Mouse (Mus musculus) leukemia stem cell, adult 10-12 weeks (primary cell): ENCODE results near the gene D2hgdh. TPM values are rescaled to one million over a fixed set of nuclear protein-coding genes. Genes with fewer than 3 reads are reported as not detected.

Experiments
- polyA plus RNA-seq: library from polyadenylated mRNA; stranded (reverse); fragments of >175 nt; gene quantifications from 2 replicates; pipeline ENCODE4 v1.2.3, GENCODE M21; 2012; ENCODE audit warnings: low replicate concordance

Gene D2hgdh
- polyA plus RNA-seq: 1.4 and 2.2 TPM in 2 replicates

DNA sequence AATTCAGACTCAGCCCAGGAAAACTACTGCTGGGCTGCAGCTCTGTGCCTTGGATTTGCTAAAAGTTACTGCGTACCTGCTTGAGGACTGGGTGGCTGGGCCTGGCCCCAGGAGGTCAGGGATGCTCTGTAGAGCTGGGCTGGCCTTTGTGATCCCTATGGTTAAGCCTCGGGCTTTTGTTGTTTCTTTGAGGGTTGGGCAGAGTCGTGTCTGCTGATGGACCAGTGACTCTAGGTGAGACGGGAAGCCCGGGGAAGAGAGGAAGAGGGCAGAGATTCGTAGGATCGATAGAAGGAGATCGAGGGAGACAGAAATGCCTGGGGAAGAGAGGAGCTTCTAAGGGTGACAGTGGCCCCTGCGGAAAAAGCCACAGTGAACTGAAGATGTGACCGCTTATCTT, at the start of gene D2hgdh:
TSS of gene D2hgdh (plus strand) at position 301 of the 400 bp plus-strand sequence.

GRCm38 (mm10) chr1:93801741-93802238, 22.9 kb upstream of the D2hgdh start, which contains the start of gene Dtymk:
Gene Dtymk (minus strand): TSS chr1:93801934.

DNA sequence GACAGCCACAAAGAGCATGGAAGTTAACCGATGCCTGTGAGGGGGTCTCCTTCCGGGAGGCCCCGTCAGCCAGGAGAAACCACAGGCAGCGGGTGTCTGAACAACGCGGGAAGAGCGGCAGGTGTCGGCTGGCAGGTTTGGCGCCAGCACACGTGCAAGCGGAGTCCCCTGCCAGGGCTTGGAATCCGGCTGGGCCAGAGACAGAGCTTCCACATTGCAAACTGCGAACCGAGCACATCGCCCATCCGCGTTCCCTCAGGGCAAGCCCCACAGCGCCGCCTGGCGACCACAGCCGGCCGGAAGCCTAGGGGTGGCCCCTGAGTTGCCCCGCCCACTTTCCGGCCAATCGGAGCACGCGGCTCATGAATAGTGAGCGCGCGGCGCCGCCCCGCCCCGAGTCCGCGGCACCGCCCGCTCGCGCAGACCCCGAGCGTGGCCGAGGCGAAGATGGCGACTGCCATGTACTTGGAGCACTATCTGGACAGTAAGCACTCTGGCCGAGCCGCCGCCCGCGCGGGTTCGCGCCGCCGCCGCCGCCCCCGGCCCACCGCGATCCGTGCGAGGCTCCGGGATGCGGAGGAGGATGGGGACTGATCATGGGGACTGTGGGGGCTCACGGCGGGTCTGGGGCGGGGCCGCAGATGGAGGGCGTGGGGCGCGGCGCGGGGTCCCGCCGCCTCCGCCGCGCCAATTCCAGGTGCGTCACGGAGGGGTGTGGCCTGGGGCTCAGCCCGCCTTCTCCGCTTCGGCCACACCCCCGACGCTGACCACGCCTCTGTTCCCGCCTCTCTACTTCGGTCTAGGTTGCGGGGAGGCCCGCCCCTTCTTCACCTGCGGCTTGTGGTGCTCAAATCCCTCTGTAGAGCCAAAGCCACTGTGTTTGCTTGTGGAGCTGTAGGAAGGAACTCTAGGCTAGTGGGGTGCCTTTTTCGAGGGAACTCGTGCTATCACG, 20.9 kb upstream of the D2hgdh start, which contains the start of gene Ing5:
TSS of gene Ing5 (plus strand) at position 410 of the 952 bp plus-strand sequence.

GRCm38 (mm10) chr1:93861048-93861447, 36.3 kb downstream of the D2hgdh start, which contains the start of gene Gal3st2:
Gene Gal3st2 (plus strand): TSS chr1:93861306.

Other genes starting within 250 kb of the D2hgdh start
- gene Stk25, start 166.2 kb upstream of the D2hgdh start, polyA plus RNA-seq: 11.6 and 13.2 TPM in 2 replicates
- gene Bok, start 139.2 kb upstream of the D2hgdh start, polyA plus RNA-seq: 4.8 and 8.8 TPM in 2 replicates
- gene Atg4b, start 73.4 kb upstream of the D2hgdh start, polyA plus RNA-seq: 12.2 and 14.8 TPM in 2 replicates
- 31.8 and 85.1 TPM in 2 replicates for gene Thap4, start 70.0 kb upstream of the D2hgdh start, polyA plus RNA-seq
- gene Dtymk, start 23.0 kb upstream of the D2hgdh start, polyA plus RNA-seq: 35.4 and 46.3 TPM in 2 replicates
- gene Ing5, start 20.9 kb upstream of the D2hgdh start, polyA plus RNA-seq: 0.60 and 3.5 TPM in 2 replicates
- gene Gal3st2, start 36.4 kb downstream of the D2hgdh start, polyA plus RNA-seq: 0.09 TPM in 1 of 2 replicates, not detected in the other
- not detected in 2 replicates for gene Gal3st2b, start 93.4 kb downstream of the D2hgdh start, polyA plus RNA-seq
- gene Gal3st2c, start 165.6 kb downstream of the D2hgdh start, polyA plus RNA-seq: not detected in 2 replicates
- not detected in 2 replicates for gene Neu4, start 195.5 kb downstream of the D2hgdh start, polyA plus RNA-seq
- gene Pdcd1, start 227.6 kb downstream of the D2hgdh start, polyA plus RNA-seq: 0.44 and 0.82 TPM in 2 replicates